Mouse (Mus musculus): ENCODE measurements around the gene Slc38a6. TPM values are rescaled to one million over a fixed set of nuclear protein-coding genes. Genes with fewer than 3 reads are reported as not detected.

The Slc38a6 gene
- 7.8 TPM for polyA plus RNA-seq (2012; fragmentation: generic; extraction: Trizol)

DNA sequence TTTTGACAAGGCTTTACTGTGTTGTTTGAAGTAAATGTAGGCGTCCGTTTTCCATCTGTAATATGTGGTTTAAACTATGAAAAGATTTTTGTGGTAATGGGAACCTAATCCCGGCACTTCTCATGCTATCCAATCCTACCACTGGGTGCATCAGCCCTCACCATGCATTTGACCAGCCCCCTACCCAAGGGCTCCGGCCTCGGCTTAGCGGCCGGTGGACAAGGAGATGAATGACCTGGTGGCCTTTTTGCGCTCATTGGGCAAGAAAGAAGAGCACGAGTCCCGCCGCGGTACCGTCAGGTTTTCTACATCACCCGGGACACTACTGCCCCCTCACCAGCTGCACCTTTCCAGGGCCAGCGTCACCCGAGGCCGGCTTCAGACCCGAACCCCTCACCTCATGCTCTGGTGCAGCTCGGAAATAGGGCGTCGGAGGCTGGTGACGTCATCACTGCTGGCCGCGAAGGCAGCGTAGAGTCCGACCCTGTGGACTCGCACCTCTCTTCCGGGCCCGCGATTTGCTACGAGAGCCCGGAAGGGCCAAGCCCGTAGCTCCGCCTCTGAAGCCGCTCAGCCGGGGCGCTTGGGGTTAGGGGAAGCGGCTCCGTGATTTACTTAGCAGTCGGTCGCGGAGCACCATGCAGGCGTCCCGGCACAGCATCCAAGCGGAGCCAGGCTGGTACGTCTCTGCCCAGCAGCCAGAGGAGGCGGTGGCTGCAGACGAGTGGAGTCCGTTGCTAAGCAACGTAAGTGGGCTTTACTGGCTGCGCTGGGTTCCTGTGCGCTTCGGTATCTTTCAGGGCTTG is at the start of gene Slc38a6, which contains the start of gene Trmt5:
TSS of gene Slc38a6 (plus strand) at position 493 of the 806 bp plus-strand sequence.
TSS of gene Trmt5 (minus strand) at position 424 of the 806 bp plus-strand sequence.
- Histone ChIP-seq H3K4me3 (peak within 1 kb of the TSS; percentile 98), H3K4me2 (ENCODE audit: low read depth) (peak within 1 kb of the TSS; percentile 95), H3K36me3 (ENCODE audit: control insufficient read depth, insufficient read depth) (peaks cover 18% of the 10 kb centered on the region), H3ac (ENCODE audit: control insufficient read depth, insufficient read length) (peak within 1 kb of the TSS; percentile 58), H3K27me3 (ENCODE audit: control insufficient read depth, insufficient read depth, insufficient read length) (no peaks in the 10 kb centered on the region), H3K79me2 (ENCODE audit: control insufficient read depth, insufficient read depth) (peaks cover 62% of the 10 kb centered on the region)
- TF ChIP-seq USF1 (IDR thresholded peaks at IDR 0.05; ENCODE audit: low read depth) (no peak), TCF3 (IDR thresholded peaks at IDR 0.05; ENCODE audit: insufficient read length, low read depth) (no peak), POLR2A (IDR thresholded peaks at IDR 0.05; ENCODE audit: insufficient read length, low read depth) (peak; percentile 75), POLR2AphosphoS2 (IDR thresholded peaks at IDR 0.05; ENCODE audit: insufficient read length, low read depth) (peak; percentile 76), E2F4 (IDR thresholded peaks at IDR 0.05; ENCODE audit: insufficient read depth) (no peak), MAX (IDR thresholded peaks at IDR 0.05; ENCODE audit: low read depth) (no peak), CEBPB (IDR thresholded peaks at IDR 0.05; ENCODE audit: insufficient read depth, poor library complexity, severe bottlenecking) (no peak), SRF (IDR thresholded peaks at IDR 0.05; ENCODE audit: control insufficient read depth, insufficient read length, low read depth) (peak; percentile 84), REST (IDR thresholded peaks at IDR 0.05; ENCODE audit: insufficient read depth, insufficient read length) (no peak), MYOD1 (IDR thresholded peaks at IDR 0.05; ENCODE audit: control insufficient read depth in 1 of 3, insufficient read length in 2 of 3, low read depth in 2 of 3) (peak in 2 of 3 experiments; percentile 11 to 17), TCF12 (IDR thresholded peaks at IDR 0.05; ENCODE audit: insufficient read depth, poor library complexity, severe bottlenecking) (no peak), MYOG (IDR thresholded peaks at IDR 0.05; ENCODE audit: control insufficient read depth in 1 of 3, insufficient read depth in 1 of 3, insufficient read length in 2 of 3, low read depth in 2 of 3) (peak in 1 of 3 experiments; percentile 31)

DNA sequence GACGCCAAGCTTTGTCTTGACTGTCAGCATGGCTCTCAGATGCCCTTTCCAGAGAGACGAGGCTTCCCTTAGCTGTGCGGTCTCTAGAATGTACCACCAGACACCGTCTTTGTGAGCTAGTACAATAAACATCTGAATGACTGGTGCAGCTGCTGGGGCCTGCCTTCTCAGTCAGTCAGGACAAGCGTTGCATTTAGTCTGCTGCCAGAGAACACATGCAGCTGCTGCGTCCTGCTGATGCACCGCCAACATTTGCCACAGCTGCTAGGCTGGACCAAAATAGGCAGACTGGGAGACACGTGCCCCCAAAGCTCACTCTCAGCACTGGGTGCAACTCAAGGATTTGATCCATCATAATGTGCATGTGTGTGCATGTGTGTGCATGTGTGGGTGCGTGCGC is 44.6 kb upstream of the Slc38a6 start:
- peak; percentile 99 for TF ChIP-seq TCF3 (IDR thresholded peaks at IDR 0.05; ENCODE audit: insufficient read length, low read depth)
- peak; percentile 100 for TF ChIP-seq TCF12 (IDR thresholded peaks at IDR 0.05; ENCODE audit: insufficient read depth, poor library complexity, severe bottlenecking)
- TF ChIP-seq MAX (IDR thresholded peaks at IDR 0.05; ENCODE audit: low read depth): no peak
- TF ChIP-seq CEBPB (IDR thresholded peaks at IDR 0.05; ENCODE audit: insufficient read depth, poor library complexity, severe bottlenecking): no peak
- peak; percentile 100 for TF ChIP-seq MYOG (IDR thresholded peaks at IDR 0.05; ENCODE audit: control insufficient read depth in 1 of 3, insufficient read depth in 1 of 3, insufficient read length in 2 of 3, low read depth in 2 of 3)
- TF ChIP-seq MYOD1 (IDR thresholded peaks at IDR 0.05; ENCODE audit: control insufficient read depth in 1 of 3, insufficient read length in 2 of 3, low read depth in 2 of 3): peak; percentile 99 to 100 (median 100)
- peak; percentile 72 for TF ChIP-seq USF1 (IDR thresholded peaks at IDR 0.05; ENCODE audit: low read depth)
- no peak for TF ChIP-seq REST (IDR thresholded peaks at IDR 0.05; ENCODE audit: insufficient read depth, insufficient read length)
- peak; percentile 42 for TF ChIP-seq POLR2AphosphoS2 (IDR thresholded peaks at IDR 0.05; ENCODE audit: insufficient read length, low read depth)
- no peak for TF ChIP-seq E2F4 (IDR thresholded peaks at IDR 0.05; ENCODE audit: insufficient read depth)
- TF ChIP-seq SRF (IDR thresholded peaks at IDR 0.05; ENCODE audit: control insufficient read depth, insufficient read length, low read depth): peak; percentile 90
- peak; percentile 32 for TF ChIP-seq POLR2A (IDR thresholded peaks at IDR 0.05; ENCODE audit: insufficient read length, low read depth)
- no peaks in the 10 kb centered on the region for H3K27me3 ChIP-seq (ENCODE audit: control insufficient read depth, insufficient read depth, insufficient read length)
- H3K79me2 ChIP-seq (ENCODE audit: control insufficient read depth, insufficient read depth): peaks cover 3% of the 10 kb centered on the region
- H3K4me3 ChIP-seq: no peak overlapping the region
- H3K36me3 ChIP-seq (ENCODE audit: control insufficient read depth, insufficient read depth): no peaks in the 10 kb centered on the region
- peak overlapping the region; percentile 57 for H3K4me2 ChIP-seq (ENCODE audit: low read depth)
- H3ac ChIP-seq (ENCODE audit: control insufficient read depth, insufficient read length): no peak overlapping the region

DNA sequence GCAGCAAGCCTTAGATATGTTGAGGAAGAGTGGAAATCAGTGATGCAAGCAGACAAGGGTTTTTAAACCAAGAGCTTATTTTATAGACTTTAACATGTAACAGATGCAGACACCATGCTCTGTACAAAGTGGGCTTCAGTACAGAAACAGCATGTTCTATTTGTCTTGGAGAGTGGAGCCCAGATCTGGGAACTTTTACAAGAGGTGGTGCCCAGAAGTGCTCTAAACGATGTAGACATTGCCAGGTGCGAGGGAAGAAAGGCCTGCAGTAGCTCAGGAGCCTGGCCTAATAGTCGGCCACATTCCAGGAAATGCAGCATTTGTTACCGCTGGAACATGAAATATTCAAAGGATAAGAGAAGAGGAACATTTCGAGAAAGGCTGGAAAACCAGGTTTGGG is 40.9 kb upstream of the Slc38a6 start:
- H3K27me3 ChIP-seq (ENCODE audit: control insufficient read depth, insufficient read depth, insufficient read length): no peaks in the 10 kb centered on the region
- H3K4me3 ChIP-seq: no peak overlapping the region
- H3ac ChIP-seq (ENCODE audit: control insufficient read depth, insufficient read length): no peak overlapping the region
- H3K4me2 ChIP-seq (ENCODE audit: low read depth): no peak overlapping the region
- peaks cover 2% of the 10 kb centered on the region for H3K79me2 ChIP-seq (ENCODE audit: control insufficient read depth, insufficient read depth)
- peaks cover 6% of the 10 kb centered on the region for H3K36me3 ChIP-seq (ENCODE audit: control insufficient read depth, insufficient read depth)
- no peak for TF ChIP-seq TCF3 (IDR thresholded peaks at IDR 0.05; ENCODE audit: insufficient read length, low read depth)
- no peak for TF ChIP-seq POLR2AphosphoS2 (IDR thresholded peaks at IDR 0.05; ENCODE audit: insufficient read length, low read depth)
- TF ChIP-seq POLR2A (IDR thresholded peaks at IDR 0.05; ENCODE audit: insufficient read length, low read depth): no peak
- no peak for TF ChIP-seq TCF12 (IDR thresholded peaks at IDR 0.05; ENCODE audit: insufficient read depth, poor library complexity, severe bottlenecking)
- no peak for TF ChIP-seq REST (IDR thresholded peaks at IDR 0.05; ENCODE audit: insufficient read depth, insufficient read length)
- TF ChIP-seq MAX (IDR thresholded peaks at IDR 0.05; ENCODE audit: low read depth): no peak
- no peak for TF ChIP-seq SRF (IDR thresholded peaks at IDR 0.05; ENCODE audit: control insufficient read depth, insufficient read length, low read depth)
- no peak for TF ChIP-seq MYOD1 (IDR thresholded peaks at IDR 0.05; ENCODE audit: control insufficient read depth in 1 of 3, insufficient read length in 2 of 3, low read depth in 2 of 3)
- no peak for TF ChIP-seq USF1 (IDR thresholded peaks at IDR 0.05; ENCODE audit: low read depth)
- TF ChIP-seq CEBPB (IDR thresholded peaks at IDR 0.05; ENCODE audit: insufficient read depth, poor library complexity, severe bottlenecking): no peak
- TF ChIP-seq E2F4 (IDR thresholded peaks at IDR 0.05; ENCODE audit: insufficient read depth): no peak
- TF ChIP-seq MYOG (IDR thresholded peaks at IDR 0.05; ENCODE audit: control insufficient read depth in 1 of 3, insufficient read depth in 1 of 3, insufficient read length in 2 of 3, low read depth in 2 of 3): no peak

DNA sequence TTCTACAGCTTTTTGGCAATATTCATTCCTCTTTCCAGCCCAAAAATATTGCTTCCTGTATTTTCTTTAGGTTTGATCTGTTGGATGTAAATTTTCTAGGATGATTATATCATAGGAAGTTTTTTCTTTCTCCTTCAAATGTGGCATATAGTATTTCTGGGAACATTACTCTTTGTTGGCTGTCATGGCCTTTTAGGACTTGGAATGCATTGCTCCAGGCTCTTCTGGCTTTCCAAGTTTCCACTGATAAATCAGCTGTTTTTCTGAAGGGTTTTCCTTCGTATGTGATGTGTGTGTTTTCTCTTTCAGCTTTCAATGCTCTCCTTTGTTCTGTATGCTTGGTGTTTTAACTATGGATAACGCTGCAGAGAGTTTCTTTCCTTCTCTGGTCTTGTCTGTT is 31.6 kb upstream of the Slc38a6 start:
- H3K4me3 ChIP-seq: no peak overlapping the region
- no peak overlapping the region for H3ac ChIP-seq (ENCODE audit: control insufficient read depth, insufficient read length)
- no peaks in the 10 kb centered on the region for H3K36me3 ChIP-seq (ENCODE audit: control insufficient read depth, insufficient read depth)
- no peak for TF ChIP-seq MYOG (IDR thresholded peaks at IDR 0.05; ENCODE audit: control insufficient read depth in 1 of 3, insufficient read depth in 1 of 3, insufficient read length in 2 of 3, low read depth in 2 of 3)
- TF ChIP-seq TCF12 (IDR thresholded peaks at IDR 0.05; ENCODE audit: insufficient read depth, poor library complexity, severe bottlenecking): no peak
- TF ChIP-seq E2F4 (IDR thresholded peaks at IDR 0.05; ENCODE audit: insufficient read depth): no peak
- TF ChIP-seq USF1 (IDR thresholded peaks at IDR 0.05; ENCODE audit: low read depth): no peak
- TF ChIP-seq MYOD1 (IDR thresholded peaks at IDR 0.05; ENCODE audit: control insufficient read depth in 1 of 3, insufficient read length in 2 of 3, low read depth in 2 of 3): no peak
- no peak for TF ChIP-seq POLR2AphosphoS2 (IDR thresholded peaks at IDR 0.05; ENCODE audit: insufficient read length, low read depth)
- TF ChIP-seq CEBPB (IDR thresholded peaks at IDR 0.05; ENCODE audit: insufficient read depth, poor library complexity, severe bottlenecking): no peak
- TF ChIP-seq SRF (IDR thresholded peaks at IDR 0.05; ENCODE audit: control insufficient read depth, insufficient read length, low read depth): no peak
- no peak for TF ChIP-seq POLR2A (IDR thresholded peaks at IDR 0.05; ENCODE audit: insufficient read length, low read depth)
- no peak for TF ChIP-seq REST (IDR thresholded peaks at IDR 0.05; ENCODE audit: insufficient read depth, insufficient read length)
- no peak for TF ChIP-seq TCF3 (IDR thresholded peaks at IDR 0.05; ENCODE audit: insufficient read length, low read depth)
- TF ChIP-seq MAX (IDR thresholded peaks at IDR 0.05; ENCODE audit: low read depth): no peak
- peaks cover 26% of the 10 kb centered on the region for H3K79me2 ChIP-seq (ENCODE audit: control insufficient read depth, insufficient read depth)
- no peak overlapping the region for H3K4me2 ChIP-seq (ENCODE audit: low read depth)
- H3K27me3 ChIP-seq (ENCODE audit: control insufficient read depth, insufficient read depth, insufficient read length): no peaks in the 10 kb centered on the region
